Mouse (Mus musculus) kidney, postnatal 0 days (tissue): ENCODE data around the gene Ccdc78. TPM values are rescaled to one million over a fixed set of nuclear protein-coding genes. Genes with fewer than 3 reads are reported as not detected.

Experiments
- ATAC-seq: fragments of 200-750 bp; cut with Nextera tagmentation; replicated peaks from 2 replicates; pipeline ENCODE4 v1.8.0; 2017; ENCODE audit warnings: low read depth, moderate number of reproducible peaks, moderate TSS enrichment, moderate library complexity; ENCODE audit not compliant: low FRiP score
- DNase-seq: peaks from one replicate; pipeline ENCODE4 v3.0.0-alpha.2; 2016; ENCODE audit warnings: low spot score
- H3K27ac ChIP-seq: fragments of 300-500 bp; sonication (generic); 2 replicates; pipeline ENCODE4 v1.5.1; 2014; ENCODE audit warnings: mild to moderate bottlenecking
- H3K27me3 ChIP-seq: fragments of 300-500 bp; sonication (generic); 2 replicates; pipeline ENCODE4 v1.6.1; 2014; ENCODE audit warnings: low read length, mixed read lengths; ENCODE audit not compliant: insufficient read depth
- H3K36me3 ChIP-seq: fragments of 300-500 bp; sonication (generic); 2 replicates; pipeline ENCODE4 v1.6.1; 2014; ENCODE audit warnings: low read length, mixed read lengths; ENCODE audit not compliant: insufficient read depth
- H3K4me1 ChIP-seq: fragments of 300-500 bp; sonication (generic); replicated peaks from 2 replicates; pipeline ENCODE4 v1.6.1; 2014; ENCODE audit warnings: antibody characterized with exemption, low read length, mixed read lengths; ENCODE audit not compliant: insufficient read depth
- H3K4me2 ChIP-seq: fragments of 300-500 bp; sonication (generic); 2 replicates; pipeline ENCODE4 v1.6.1; 2014; ENCODE audit warnings: mild to moderate bottlenecking, low read length, moderate library complexity, mixed read lengths
- H3K4me3 ChIP-seq: fragments of 300-500 bp; sonication (generic); replicated peaks from 2 replicates; pipeline ENCODE4 v1.5.1; 2014; ENCODE audit warnings: low read depth, low read length
- H3K9ac ChIP-seq: fragments of 300-500 bp; sonication (generic); 2 replicates; pipeline ENCODE4 v1.6.1; 2014; ENCODE audit warnings: low read depth, low read length
- H3K9me3 ChIP-seq: fragments of 300-500 bp; sonication (generic); replicated peaks from 2 replicates; pipeline ENCODE4 v1.6.1; 2016; ENCODE audit warnings: low read length, inconsistent platforms, mixed read lengths
- CTCF ChIP-seq: IDR thresholded peaks from 2 replicates; pipeline ENCODE4 v1.5.1; 2016; ENCODE audit warnings: antibody characterized with exemption, low read depth, mild to moderate bottlenecking, moderate library complexity
- WGBS: fragments of 180-500 bp; shearing (Covaris S2); extraction: QIAGEN DNeasy Blood & Tissue Kit; methylation state at CpG from one replicate; pipeline ENCODE4 v1.1.7; 2014; 5-methylcytosine and 5-hydroxymethylcytosine counted together
- microRNA-seq: library from miRNA; unstranded; fragments of <30 nt; microRNA quantifications from one replicate; pipeline ENCODE4, GENCODE M21; 2016
- polyA plus RNA-seq: library from polyadenylated mRNA; unstranded; fragments of >200 nt; fragmentation: Nextera tagmentation; extraction: Ambion mirVana; gene quantifications from 2 replicates; pipeline ENCODE4 v1.2.1, GENCODE M21; 2015

Gene Ccdc78
- polyA plus RNA-seq, 1 experiment from 2014 or later: 0.13 TPM

GRCm38 (mm10) chr17:25838904-25839303, 52.5 kb downstream of the Ccdc78 start:
- no peaks in the 10 kb centered on the region for H3K27me3 ChIP-seq
- peaks cover 42% of the 10 kb centered on the region for H3K36me3 ChIP-seq
- H3K4me1 ChIP-seq: peaks cover 39% of the 10 kb centered on the region
- TF ChIP-seq CTCF: no peak
- no peaks in the 10 kb centered on the region for H3K9me3 ChIP-seq
- H3K4me3 ChIP-seq: no peak overlapping the region
- no peak overlapping the region for H3K9ac ChIP-seq
- WGBS: 93% methylated on average over 4 of the region's 4 CpGs
- no peak overlapping the region for H3K4me2 ChIP-seq
- H3K27ac ChIP-seq: peak overlapping the region; percentile 26
- no peak for ATAC-seq
- DNase-seq: no peak

- ATAC-seq: no peak
- H3K36me3 ChIP-seq: peaks cover 40% of the 10 kb centered on the region
- WGBS: 79% methylated on average over 14 of the region's 14 CpGs
Measured at GRCm38 (mm10) chr17:25839455-25840235, 53.3 kb downstream of the Ccdc78 start.

More at GRCm38 (mm10) chr17:25839455-25840235, 53.3 kb downstream of the Ccdc78 start:
- Histone ChIP-seq H3K9me3 (no peaks in the 10 kb centered on the region), H3K27me3 (no peaks in the 10 kb centered on the region), H3K4me3 (no peak overlapping the region), H3K27ac (peak overlapping the region; percentile 26; the same call in 1 of the 2 replicates), H3K4me1 (peaks cover 32% of the 10 kb centered on the region), H3K9ac (no peak overlapping the region), H3K4me2 (no peak overlapping the region)
- no peak for TF ChIP-seq CTCF
- no peak for DNase-seq

Small RNA genes within 50 kb of the gene (microRNA-seq; reads per million reads assigned to microRNA genes)
- not detected for gene Gm25083
- gene Mir3082: 0.60 reads per million
- gene Mir6966: 1.0 reads per million

Other genes starting within 250 kb of the Ccdc78 start
- gene Sox8, start 215.9 kb upstream of the Ccdc78 start, polyA plus RNA-seq: 1.8 and 2.2 TPM in 2 replicates
- gene Lmf1, start 207.5 kb upstream of the Ccdc78 start, polyA plus RNA-seq: 22.0 and 25.5 TPM in 2 replicates
- gene Gng13, start 69.4 kb upstream of the Ccdc78 start, polyA plus RNA-seq: 0.70 TPM in 2 replicates
- 10.3 and 13.8 TPM in 2 replicates for gene Chtf18, start 59.2 kb upstream of the Ccdc78 start, polyA plus RNA-seq
- 14.9 and 16.5 TPM in 2 replicates for gene Rpusd1, start 58.9 kb upstream of the Ccdc78 start, polyA plus RNA-seq
- gene Mslnl, start 50.5 kb upstream of the Ccdc78 start, polyA plus RNA-seq: not detected in 2 replicates
- 6.6 and 9.6 TPM in 2 replicates for gene Msln, start 32.2 kb upstream of the Ccdc78 start, polyA plus RNA-seq
- 34.5 and 35.3 TPM in 2 replicates for gene Narfl, start 12.8 kb upstream of the Ccdc78 start, polyA plus RNA-seq
- gene Haghl, start 907 bp upstream of the Ccdc78 start, polyA plus RNA-seq: 79.9 and 80.0 TPM in 2 replicates
- 112 and 117 TPM in 2 replicates for gene Fam173a, start 6.3 kb downstream of the Ccdc78 start, polyA plus RNA-seq
- gene AC134908.4, start 9.1 kb downstream of the Ccdc78 start, polyA plus RNA-seq: 0.82 TPM in 1 of 2 replicates, not detected in the other
- gene Metrn, start 10.6 kb downstream of the Ccdc78 start, polyA plus RNA-seq: 45.4 and 50.9 TPM in 2 replicates
- gene Fbxl16, start 22.5 kb downstream of the Ccdc78 start, polyA plus RNA-seq: 0.34 and 0.56 TPM in 2 replicates
- gene Wdr24, start 37.0 kb downstream of the Ccdc78 start, polyA plus RNA-seq: 21.0 and 22.1 TPM in 2 replicates
- 53.1 and 54.5 TPM in 2 replicates for gene Jmjd8, start 42.3 kb downstream of the Ccdc78 start, polyA plus RNA-seq
- 267 and 287 TPM in 2 replicates for gene Stub1, start 46.8 kb downstream of the Ccdc78 start, polyA plus RNA-seq
- 3.7 and 3.9 TPM in 2 replicates for gene Rhbdl1, start 50.7 kb downstream of the Ccdc78 start, polyA plus RNA-seq
- 2.7 and 2.8 TPM in 2 replicates for gene Gm20683, start 55.2 kb downstream of the Ccdc78 start, polyA plus RNA-seq
- gene Rhot2, start 58.3 kb downstream of the Ccdc78 start, polyA plus RNA-seq: 21.1 and 22.4 TPM in 2 replicates
- gene Wdr90, start 74.9 kb downstream of the Ccdc78 start, polyA plus RNA-seq: 10.6 and 10.7 TPM in 2 replicates
- 128 and 138 TPM in 2 replicates for gene Mcrip2, start 82.2 kb downstream of the Ccdc78 start, polyA plus RNA-seq
- 106 and 119 TPM in 2 replicates for gene Mettl26, start 88.5 kb downstream of the Ccdc78 start, polyA plus RNA-seq
- 0.38 and 0.51 TPM in 2 replicates for gene Wfikkn1, start 94.3 kb downstream of the Ccdc78 start, polyA plus RNA-seq
- 20.4 and 22.1 TPM in 2 replicates for gene Rab40c, start 133.1 kb downstream of the Ccdc78 start, polyA plus RNA-seq
- gene Pigq, start 158.4 kb downstream of the Ccdc78 start, polyA plus RNA-seq: 69.5 and 70.2 TPM in 2 replicates
- 1.1 and 2.5 TPM in 2 replicates for gene Nhlrc4, start 158.4 kb downstream of the Ccdc78 start, polyA plus RNA-seq
- gene A930017K11Rik, start 166.0 kb downstream of the Ccdc78 start, polyA plus RNA-seq: 6.8 and 7.2 TPM in 2 replicates
- 17.0 and 19.8 TPM in 2 replicates for gene Capn15, start 199.2 kb downstream of the Ccdc78 start, polyA plus RNA-seq